Mouse (Mus musculus): ENCODE data around the gene Fam160a1. TPM values are rescaled to one million over a fixed set of nuclear protein-coding genes. Genes with fewer than 3 reads are reported as not detected.

Fam160a1 gene
- total and polyA plus RNA-seq, 3 experiments, result 25.0 to 68.1 (median 47.0) TPM

DNA sequence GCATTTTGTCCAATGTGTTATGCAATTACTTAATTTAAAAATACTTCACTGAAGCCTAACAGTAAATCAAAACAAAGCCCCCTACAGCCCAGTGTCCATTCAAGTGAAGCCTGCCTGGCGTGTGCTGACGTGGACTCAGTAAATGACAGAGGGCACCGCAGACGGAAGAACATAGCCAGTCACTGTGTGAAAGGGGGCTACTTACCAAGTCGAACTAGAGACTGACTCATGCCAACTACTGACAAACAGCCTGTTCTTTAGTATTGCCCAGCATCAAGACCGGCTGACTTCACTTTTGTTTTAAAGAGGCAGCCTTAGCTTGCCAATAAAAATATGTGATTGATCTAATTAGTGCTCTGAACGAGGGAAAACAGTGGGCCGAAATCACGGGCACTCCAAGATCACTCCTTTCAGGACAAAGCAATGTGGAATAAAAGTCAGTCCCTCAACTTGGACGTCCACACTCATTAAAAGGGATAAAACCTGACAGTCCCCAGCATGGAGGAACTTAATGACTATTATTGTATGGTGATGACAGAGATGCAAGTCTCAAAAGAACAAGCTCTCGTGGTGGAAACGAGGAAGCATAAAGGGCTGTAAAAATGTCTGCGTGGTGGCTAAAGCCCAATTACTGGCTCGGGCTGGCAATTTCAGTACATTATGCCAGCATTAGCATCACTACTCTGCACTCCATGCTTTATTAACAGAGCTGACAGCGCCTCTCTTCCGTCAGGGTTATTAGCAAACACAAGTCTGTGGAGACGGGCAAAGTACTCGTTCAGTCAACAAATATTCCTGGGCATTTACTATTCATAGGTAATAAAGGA lies 52.9 kb downstream of the Fam160a1 start:
- H3K79me2 ChIP-seq (replicated peaks; ENCODE audit: control insufficient read depth, insufficient read depth, low read length), result no peaks in the 10 kb centered on the region; the same call in 1 of the 2 replicates
- WGBS, result 84% methylated on average over 18 of the region's 18 CpGs

DNA sequence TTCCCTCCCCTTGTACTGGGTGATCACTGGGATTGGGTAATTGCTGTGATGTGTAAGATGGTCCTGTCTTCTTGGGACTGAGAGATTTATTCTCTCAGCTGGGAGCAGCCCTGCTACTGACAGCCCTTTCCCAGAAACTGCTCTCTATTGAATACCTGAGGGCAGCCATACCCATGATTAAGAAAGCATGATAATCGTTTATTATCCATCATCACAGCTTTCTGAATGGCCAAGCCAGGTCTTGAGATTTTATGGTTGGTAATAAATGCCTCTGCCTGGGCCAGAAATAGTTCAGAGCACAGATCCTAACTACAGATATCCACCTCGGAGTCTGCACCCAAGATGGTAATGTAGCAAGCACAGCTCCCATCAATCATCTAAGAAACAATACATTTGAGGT lies 59.1 kb downstream of the Fam160a1 start:
- intact Hi-C loops (cut with DNase I), result no loop called here
- no peak for DNase-seq

More for the DNA sequence above, 52.9 kb downstream of the Fam160a1 start:
- Histone ChIP-seq H3K4me1 (ENCODE audit: control insufficient read depth, insufficient read depth, low read length) (no peaks in the 10 kb centered on the region), H3K27me3 (ENCODE audit: control insufficient read depth, insufficient read depth, low read length) (no peaks in the 10 kb centered on the region), H3K9ac (ENCODE audit: low read depth, low read length) (no peak overlapping the region), H3K36me3 (ENCODE audit: control insufficient read depth, insufficient read depth, low read length) (no peaks in the 10 kb centered on the region), H3K27ac (no peak overlapping the region), H3K4me3 (no peak overlapping the region)
- TF ChIP-seq POLR2A (IDR thresholded peaks at IDR 0.05; ENCODE audit: insufficient read depth, low read depth, low read length) (no peak), CTCF (IDR thresholded peaks at IDR 0.05) (no peak), EP300 (IDR thresholded peaks at IDR 0.05; ENCODE audit: insufficient read depth, low read depth, low read length) (no peak)
- intact Hi-C loops (cut with DNase I), result no loop called here
- no peak for DNase-seq

DNA sequence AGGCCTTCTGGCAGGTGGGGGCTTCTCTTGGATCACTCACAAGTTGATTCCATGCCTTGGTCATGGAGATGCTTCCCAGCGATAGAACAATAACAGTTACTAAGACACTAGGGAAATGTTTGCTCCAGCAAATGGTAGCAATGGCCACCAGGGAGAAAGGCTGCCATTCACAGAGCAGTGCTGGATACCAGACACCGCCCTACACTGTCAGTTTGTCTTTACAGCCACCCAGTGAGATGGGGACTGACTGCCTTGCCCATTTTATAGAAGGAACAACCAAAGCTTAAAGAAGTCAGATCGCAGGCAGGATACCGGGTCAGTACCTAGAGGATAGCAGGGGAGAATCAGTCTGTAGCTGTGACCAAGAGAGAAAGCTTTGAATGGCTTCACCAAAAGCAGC lies 59.7 kb downstream of the Fam160a1 start:
- no peak overlapping the region for H3K4me3 ChIP-seq
- no peak overlapping the region for H3K9ac ChIP-seq (ENCODE audit: low read depth, low read length)
- H3K27ac ChIP-seq, result no peak overlapping the region
- DNase-seq, result no peak
- intact Hi-C loops (cut with DNase I), result no loop called here
- no peaks in the 10 kb centered on the region for H3K36me3 ChIP-seq (ENCODE audit: control insufficient read depth, insufficient read depth, low read length)
- 83% methylated on average over 4 of the region's 4 CpGs for WGBS
- no peaks in the 10 kb centered on the region for H3K4me1 ChIP-seq (ENCODE audit: control insufficient read depth, insufficient read depth, low read length)
- H3K79me2 ChIP-seq (replicated peaks; ENCODE audit: control insufficient read depth, insufficient read depth, low read length), result no peaks in the 10 kb centered on the region; the same call in 1 of the 2 replicates
- TF ChIP-seq CTCF (IDR thresholded peaks at IDR 0.05) (no peak), POLR2A (IDR thresholded peaks at IDR 0.05; ENCODE audit: insufficient read depth, low read depth, low read length) (no peak), EP300 (IDR thresholded peaks at IDR 0.05; ENCODE audit: insufficient read depth, low read depth, low read length) (no peak)
- H3K27me3 ChIP-seq (ENCODE audit: control insufficient read depth, insufficient read depth, low read length), result no peaks in the 10 kb centered on the region

More for the DNA sequence above, 59.1 kb downstream of the Fam160a1 start:
- Histone ChIP-seq H3K9ac (ENCODE audit: low read depth, low read length) (no peak overlapping the region), H3K4me3 (no peak overlapping the region), H3K27me3 (ENCODE audit: control insufficient read depth, insufficient read depth, low read length) (no peaks in the 10 kb centered on the region), H3K27ac (no peak overlapping the region), H3K79me2 (replicated peaks; ENCODE audit: control insufficient read depth, insufficient read depth, low read length) (no peaks in the 10 kb centered on the region; the same call in 1 of the 2 replicates), H3K36me3 (ENCODE audit: control insufficient read depth, insufficient read depth, low read length) (no peaks in the 10 kb centered on the region), H3K4me1 (ENCODE audit: control insufficient read depth, insufficient read depth, low read length) (no peaks in the 10 kb centered on the region)
- WGBS, result 55% methylated on average over 2 of the region's 2 CpGs
- no peak for TF ChIP-seq EP300 (IDR thresholded peaks at IDR 0.05; ENCODE audit: insufficient read depth, low read depth, low read length)
- TF ChIP-seq POLR2A (IDR thresholded peaks at IDR 0.05; ENCODE audit: insufficient read depth, low read depth, low read length), result no peak
- no peak for TF ChIP-seq CTCF (IDR thresholded peaks at IDR 0.05)

DNA sequence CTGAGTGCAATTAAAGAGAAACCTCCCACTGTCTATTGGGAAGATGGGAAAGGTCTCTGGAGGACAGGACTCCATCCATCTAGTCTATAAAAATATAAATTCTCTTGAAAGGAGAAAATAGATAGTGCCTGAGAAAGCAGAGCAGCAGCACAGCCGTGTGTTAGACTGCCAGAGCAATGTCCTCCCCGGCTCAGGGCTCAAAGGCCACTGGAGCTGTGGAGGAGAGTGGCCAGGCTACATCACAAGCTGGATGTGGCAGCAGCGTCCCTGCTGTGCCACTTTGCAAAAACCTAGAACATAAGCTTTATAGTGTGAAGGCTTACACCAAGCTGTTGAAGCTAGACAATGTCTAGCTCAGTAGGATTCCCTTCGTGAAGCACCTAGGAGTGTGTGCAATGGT lies 67.7 kb downstream of the Fam160a1 start:
- intact Hi-C loops (cut with DNase I), result no loop called here
- 64% methylated on average over 4 of the region's 4 CpGs for WGBS

DNA sequence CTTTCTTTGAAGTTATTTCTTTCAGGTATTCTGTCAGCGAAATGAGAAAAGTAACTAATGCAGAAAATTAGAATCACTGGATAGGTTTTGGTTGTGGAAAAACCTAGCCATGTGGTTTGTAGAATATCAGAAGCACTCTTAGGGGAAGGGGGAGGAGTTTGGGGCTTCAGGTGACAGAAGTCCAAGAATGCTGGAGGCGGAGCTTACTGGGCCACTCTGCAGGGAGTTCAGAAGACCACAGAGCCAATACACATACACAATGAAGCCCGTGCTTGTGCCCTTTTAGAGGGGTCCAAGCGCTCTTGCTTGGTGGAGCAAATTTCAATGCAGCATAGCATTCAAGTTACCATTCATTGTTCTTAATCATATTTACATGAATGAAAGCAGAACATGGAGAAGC lies 68.2 kb downstream of the Fam160a1 start:
- Histone ChIP-seq H3K27ac (no peak overlapping the region), H3K36me3 (ENCODE audit: control insufficient read depth, insufficient read depth, low read length) (no peaks in the 10 kb centered on the region), H3K79me2 (replicated peaks; ENCODE audit: control insufficient read depth, insufficient read depth, low read length) (no peaks in the 10 kb centered on the region), H3K27me3 (ENCODE audit: control insufficient read depth, insufficient read depth, low read length) (no peaks in the 10 kb centered on the region), H3K4me3 (no peak overlapping the region), H3K9ac (ENCODE audit: low read depth, low read length) (no peak overlapping the region), H3K4me1 (ENCODE audit: control insufficient read depth, insufficient read depth, low read length) (no peaks in the 10 kb centered on the region)
- intact Hi-C loops (cut with DNase I), result no loop called here
- TF ChIP-seq CTCF (IDR thresholded peaks at IDR 0.05), result no peak
- 53% methylated on average over 4 of the region's 4 CpGs for WGBS
- no peak for DNase-seq

More for the DNA sequence above, 67.7 kb downstream of the Fam160a1 start:
- no peak for TF ChIP-seq CTCF (IDR thresholded peaks at IDR 0.05)
- no peak for TF ChIP-seq EP300 (IDR thresholded peaks at IDR 0.05; ENCODE audit: insufficient read depth, low read depth, low read length)
- no peak for TF ChIP-seq POLR2A (IDR thresholded peaks at IDR 0.05; ENCODE audit: insufficient read depth, low read depth, low read length)
- Histone ChIP-seq H3K9ac (ENCODE audit: low read depth, low read length) (no peak overlapping the region), H3K27ac (no peak overlapping the region), H3K4me3 (no peak overlapping the region), H3K79me2 (replicated peaks; ENCODE audit: control insufficient read depth, insufficient read depth, low read length) (no peaks in the 10 kb centered on the region), H3K4me1 (ENCODE audit: control insufficient read depth, insufficient read depth, low read length) (no peaks in the 10 kb centered on the region), H3K36me3 (ENCODE audit: control insufficient read depth, insufficient read depth, low read length) (no peaks in the 10 kb centered on the region), H3K27me3 (ENCODE audit: control insufficient read depth, insufficient read depth, low read length) (no peaks in the 10 kb centered on the region)
- no peak for DNase-seq

DNA sequence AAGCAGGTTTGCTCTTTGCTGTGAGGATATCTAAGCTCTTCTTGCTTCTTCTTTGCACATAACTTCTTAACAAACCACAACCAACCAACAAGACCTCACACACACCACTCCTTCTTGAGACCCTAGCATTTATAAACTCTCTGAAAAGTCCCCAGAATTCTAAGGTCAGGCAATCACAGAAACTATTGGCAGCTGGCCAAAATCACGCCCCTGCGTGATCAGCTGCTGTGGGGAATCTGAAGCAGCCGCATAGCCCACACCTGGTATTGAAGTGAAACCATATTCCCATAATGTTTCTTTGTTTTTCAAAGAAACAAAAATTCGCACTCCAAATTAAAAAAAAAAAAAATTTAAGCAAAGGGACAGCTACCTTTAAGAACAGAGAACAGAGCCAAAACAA lies 71.0 kb downstream of the Fam160a1 start:
- 43% methylated on average over 4 of the region's 4 CpGs for WGBS
- DNase-seq, result no peak
- intact Hi-C loops (cut with DNase I), result no loop called here
- Histone ChIP-seq H3K27me3 (ENCODE audit: control insufficient read depth, insufficient read depth, low read length) (no peaks in the 10 kb centered on the region), H3K9ac (ENCODE audit: low read depth, low read length) (no peak overlapping the region), H3K36me3 (ENCODE audit: control insufficient read depth, insufficient read depth, low read length) (no peaks in the 10 kb centered on the region), H3K4me3 (no peak overlapping the region), H3K27ac (no peak overlapping the region), H3K4me1 (ENCODE audit: control insufficient read depth, insufficient read depth, low read length) (no peaks in the 10 kb centered on the region), H3K79me2 (replicated peaks; ENCODE audit: control insufficient read depth, insufficient read depth, low read length) (no peaks in the 10 kb centered on the region; the same call in 1 of the 2 replicates)
- no peak for TF ChIP-seq POLR2A (IDR thresholded peaks at IDR 0.05; ENCODE audit: insufficient read depth, low read depth, low read length)
- no peak for TF ChIP-seq EP300 (IDR thresholded peaks at IDR 0.05; ENCODE audit: insufficient read depth, low read depth, low read length)
- no peak for TF ChIP-seq CTCF (IDR thresholded peaks at IDR 0.05)
